In the genomic region with DNA sequence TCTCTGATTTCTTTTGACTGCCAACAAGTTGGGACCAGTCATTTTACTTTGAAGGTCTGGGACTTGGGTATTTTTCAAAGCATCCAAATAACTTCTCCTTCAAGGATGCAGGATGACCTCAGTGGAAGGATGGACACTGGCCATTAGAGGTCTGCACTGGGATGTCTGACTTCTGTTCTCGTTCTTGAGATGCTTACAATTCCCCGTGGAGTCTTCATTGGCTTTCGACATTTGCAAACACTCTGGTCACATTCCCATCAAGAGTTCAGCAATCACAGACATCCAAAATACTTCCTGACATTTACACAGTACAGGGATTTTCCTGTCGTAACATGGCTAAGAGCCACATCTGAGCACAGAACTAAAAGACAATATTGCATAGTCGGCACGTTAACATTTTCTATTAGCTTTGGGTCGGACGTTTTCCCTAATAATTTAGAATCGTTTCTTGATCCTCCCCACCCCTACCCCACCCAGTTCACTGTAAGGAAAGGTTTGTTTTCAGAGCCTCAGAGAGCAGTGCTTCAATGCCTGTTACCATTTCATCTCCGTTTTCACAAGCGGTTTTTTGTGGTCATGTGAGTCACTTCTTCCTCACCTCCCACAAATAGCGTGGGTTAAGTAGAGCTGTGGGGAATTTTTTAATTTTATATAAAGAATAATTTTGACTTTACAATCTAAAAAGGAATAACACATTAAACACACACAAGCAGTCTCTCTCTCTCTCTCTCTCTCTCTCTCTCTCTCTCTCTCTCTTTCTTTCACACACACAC, we compare ENCODE assay signal across 1 mouse cellular context.
TF ChIP-seq lines count a peak whose summit lies in the region.

No protein-coding gene starts in this region.

TF ChIP-seq in myocyte, 11 proteins besides CTCF, POLR2A, EP300 and RAD21 (continued from another document):
- no peak for TF ChIP-seq REST (IDR thresholded peaks at IDR 0.05; ENCODE audit: insufficient read depth, insufficient read length)
TF ChIP-seq in myocyte: peak in this region for 0.
